Mouse (Mus musculus) left cerebral cortex, adult 9 months (tissue): ENCODE data around the gene Gnb1l.

Experiments used
- DNase-seq, 2 experiments: peaks; one replicate each; pipeline ENCODE4 v3.0.0; 2022; ENCODE audit warnings: low spot score in 2 of 2

Gene Gnb1l

DNA sequence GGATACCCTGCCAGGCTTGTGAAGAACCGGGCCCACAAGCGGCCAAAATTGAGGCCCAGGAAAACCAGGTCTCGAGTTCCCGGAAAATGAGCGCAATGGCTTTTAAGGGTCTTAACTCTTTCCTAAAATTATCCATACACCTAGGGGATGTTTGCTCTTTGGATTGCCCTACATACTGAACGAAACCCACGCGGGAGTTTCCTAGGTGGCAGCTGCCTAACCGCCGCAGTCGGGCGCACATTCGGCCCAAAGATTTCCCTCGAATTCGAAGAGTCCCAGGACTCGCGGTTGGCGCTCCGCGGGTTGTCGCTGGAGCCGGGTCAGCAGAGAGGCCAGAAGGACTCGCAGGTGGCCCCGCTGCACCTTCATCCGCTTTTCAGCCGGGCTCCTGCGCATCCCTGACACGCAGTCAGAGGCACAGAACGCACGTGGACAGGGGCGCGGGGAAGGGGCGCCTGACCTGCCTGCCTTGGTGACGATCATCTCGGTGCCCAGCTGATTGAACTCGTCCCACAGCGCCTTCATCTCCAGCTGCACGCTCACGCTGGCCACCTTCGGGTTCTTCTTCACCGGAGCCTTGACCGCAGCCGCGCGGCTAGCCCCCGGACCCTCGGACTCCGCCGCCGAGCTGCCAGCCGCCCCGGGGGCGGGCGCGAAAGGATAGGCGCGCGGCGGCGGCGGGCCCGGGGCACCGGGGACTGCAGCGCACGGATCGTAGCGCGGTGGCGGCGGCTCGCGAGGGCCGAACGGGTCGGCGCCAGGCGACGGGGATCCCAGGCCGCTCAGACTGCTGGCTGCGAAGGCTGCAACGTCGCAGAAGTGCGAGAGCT is 87.8 kb downstream of the Gnb1l start:
- no peak for DNase-seq

GRCm38 (mm10) chr16:18586906-18587546 is 88.5 kb downstream of the Gnb1l start:
- DNase-seq: no peak

GRCm38 (mm10) chr16:18587847-18588737 is 89.6 kb downstream of the Gnb1l start:
- no peak for DNase-seq

DNA sequence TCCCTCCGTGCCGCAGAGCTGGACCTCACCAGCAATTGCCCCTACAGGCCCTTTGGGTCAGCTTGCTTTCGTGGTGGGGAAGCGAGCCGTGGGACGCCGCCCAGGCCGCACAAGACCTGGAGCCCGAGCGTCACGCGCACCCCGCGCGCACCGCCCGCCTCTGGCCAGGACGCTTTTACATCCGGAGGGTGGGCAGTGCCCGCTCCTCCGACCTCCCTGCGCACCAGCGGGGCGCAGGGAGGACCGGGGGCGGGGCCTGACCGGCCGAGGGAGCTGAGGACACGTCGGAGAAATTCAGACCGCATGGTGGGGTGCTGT is 90.2 kb downstream of the Gnb1l start:
- no peak for DNase-seq

GRCm38 (mm10) chr16:18589080-18589621 is 90.6 kb downstream of the Gnb1l start:
- DNase-seq: no peak

- no peak for DNase-seq
These were observed 91.6 kb downstream of the Gnb1l start, which contains the start of gene Tbx1 for GRCm38 (mm10) chr16:18589804-18590790. Tbx1 (minus strand) TSS chr16:18590671.

DNA sequence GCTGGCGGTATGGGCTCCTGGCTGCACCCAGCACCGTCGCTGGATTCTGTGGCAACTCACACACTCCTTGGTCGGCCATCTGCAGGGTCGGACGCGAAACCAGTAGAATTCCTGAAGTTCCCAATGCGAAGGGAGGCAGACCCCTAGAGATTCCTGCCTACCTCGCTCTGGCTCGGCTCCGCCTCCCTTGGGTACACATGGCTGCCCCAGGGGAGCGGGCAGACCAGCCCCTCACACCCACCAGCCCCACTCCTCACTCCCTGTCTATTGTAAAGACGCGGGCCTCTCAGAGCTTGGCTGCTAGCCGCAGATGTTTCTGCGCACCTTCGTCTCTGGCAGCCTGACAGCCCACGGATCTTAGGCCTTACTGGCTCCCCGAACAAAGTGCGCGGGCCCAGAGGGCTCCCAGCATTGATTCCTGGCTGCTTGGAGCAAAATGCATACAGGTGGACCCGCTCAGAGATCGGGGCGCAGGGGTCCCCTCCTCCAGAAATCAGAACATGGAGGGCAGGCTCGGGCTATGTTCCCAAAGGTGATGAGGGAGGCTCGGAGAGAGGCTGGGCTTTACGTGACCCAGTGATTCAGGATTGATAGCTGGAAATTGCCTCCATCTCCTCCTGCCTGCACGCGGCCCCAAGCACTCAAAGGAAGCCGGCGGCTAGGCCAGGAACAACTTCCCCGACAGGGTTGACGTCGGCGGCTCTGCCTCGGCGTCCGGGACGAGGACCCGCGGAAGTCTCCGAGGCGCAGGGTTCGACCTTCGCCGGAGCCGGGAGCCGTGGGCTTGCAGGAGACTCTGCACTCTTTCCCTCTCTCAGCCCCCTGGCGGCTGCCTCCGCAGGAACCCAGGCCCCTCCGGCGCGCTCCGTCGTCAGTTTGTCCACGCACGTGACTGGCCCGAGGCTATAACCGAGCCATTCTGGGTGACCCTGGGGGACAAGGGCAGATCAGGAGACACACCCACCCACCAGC is 92.8 kb downstream of the Gnb1l start:
- no peak for DNase-seq

- DNase-seq: no peak
These were observed 95.4 kb downstream of the Gnb1l start for GRCm38 (mm10) chr16:18593930-18594329.

DNA sequence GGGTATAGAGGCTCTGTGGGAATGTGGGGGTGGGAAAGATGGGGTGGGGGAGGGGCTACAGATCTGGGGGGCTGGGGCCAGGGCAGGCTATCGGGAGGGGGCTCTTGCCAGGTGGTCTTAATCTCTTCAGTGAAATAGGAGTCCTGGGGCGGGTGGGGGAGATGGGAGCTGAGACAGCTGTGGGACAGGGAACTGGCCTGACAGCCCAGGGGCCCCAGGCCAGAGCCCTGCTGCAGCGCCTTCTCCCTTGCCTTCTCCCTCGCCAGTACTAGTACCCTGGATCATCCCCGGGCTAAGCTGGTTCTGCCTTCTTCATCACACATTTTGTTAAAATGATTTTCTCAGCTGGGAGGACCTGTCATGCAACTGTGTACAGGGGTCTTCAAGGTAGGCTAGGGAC is 97.7 kb downstream of the Gnb1l start:
- DNase-seq: no peak

DNA sequence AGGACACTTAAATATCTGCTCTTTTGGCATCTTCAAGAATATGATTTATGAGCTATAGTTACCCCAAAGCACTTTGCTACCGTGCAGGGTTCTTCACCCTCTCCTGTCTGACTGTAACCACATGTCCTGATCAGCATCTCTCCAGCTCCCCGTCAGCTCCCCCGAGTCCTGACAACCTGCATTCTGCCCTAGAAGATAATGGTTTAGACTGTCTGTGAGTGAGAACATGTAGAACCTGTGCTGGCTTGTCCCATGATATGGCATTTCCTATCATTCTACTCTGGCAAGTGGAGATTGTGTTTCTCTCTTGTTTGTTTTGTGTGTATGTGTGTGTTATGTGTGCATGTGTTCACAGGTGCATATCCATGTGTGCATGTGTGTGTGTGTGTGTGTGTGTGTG is 99.5 kb downstream of the Gnb1l start:
- DNase-seq: no peak

DNA sequence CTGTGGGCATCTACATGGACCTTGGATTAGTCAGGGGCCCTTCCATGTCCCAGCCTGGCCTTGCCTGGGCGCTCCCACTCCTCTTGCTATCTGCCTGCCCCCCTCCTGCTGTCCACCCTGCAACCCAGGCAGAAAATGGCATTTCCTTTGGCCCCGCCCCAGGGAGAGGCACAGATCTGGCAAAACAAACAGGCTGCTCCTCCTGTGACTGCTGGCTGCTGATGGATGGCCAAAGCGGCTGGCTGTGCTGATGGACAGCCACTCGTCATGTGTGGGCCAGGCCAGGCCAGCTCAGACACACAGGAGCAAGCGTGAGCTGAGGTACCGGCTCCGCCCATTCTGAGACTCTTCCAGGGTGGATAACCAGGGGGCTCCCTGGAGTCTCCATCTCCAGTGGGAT is 102.9 kb downstream of the Gnb1l start:
- DNase-seq: no peak

DNA sequence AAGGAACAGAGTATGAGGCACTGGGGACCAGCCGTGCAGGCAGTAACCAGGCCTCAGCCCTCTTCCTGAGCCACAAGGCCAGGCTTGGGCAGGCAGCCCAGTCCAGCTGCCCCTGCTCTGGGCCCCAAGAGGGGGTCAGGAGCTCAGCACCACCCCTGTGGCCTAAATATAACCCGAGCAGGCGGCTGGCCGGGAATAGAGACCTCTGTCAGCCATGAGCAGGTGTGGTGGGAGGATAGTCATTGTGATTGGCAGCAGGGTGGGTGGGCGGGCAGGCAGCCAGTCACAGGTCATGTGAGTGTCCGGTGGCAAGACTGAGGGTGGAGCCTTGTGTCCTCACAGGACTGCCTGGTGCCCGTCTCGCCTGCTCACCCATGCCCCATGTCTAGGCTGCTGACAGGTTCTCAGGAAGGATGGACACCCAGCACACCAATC is 105.8 kb downstream of the Gnb1l start:
- no peak for DNase-seq

DNA sequence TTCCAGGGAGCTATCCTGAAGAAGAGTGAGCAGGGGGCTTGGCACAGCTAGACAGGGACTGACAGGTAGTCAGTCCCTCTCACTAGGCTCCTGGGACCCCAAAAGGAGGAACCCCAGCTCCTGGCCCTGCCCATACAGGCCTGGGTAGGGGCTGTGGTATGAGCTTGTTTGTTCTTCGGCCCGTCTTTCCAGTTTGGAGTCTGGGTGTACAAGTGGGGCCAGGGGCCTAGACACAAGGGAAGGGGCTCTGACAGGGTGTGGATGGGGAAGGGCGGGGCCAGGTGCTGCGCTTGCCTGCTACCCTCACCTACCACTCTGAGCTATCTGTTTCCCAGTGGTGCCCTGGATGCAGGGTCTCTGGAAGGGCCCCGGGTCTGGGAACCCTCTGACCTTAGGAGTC is 107.2 kb downstream of the Gnb1l start:
- no peak for DNase-seq

GRCm38 (mm10) chr16:18608226-18608625 is 109.7 kb downstream of the Gnb1l start:
- no peak for DNase-seq

- DNase-seq: no peak
These were observed 110.6 kb downstream of the Gnb1l start for GRCm38 (mm10) chr16:18609099-18609498.

DNA sequence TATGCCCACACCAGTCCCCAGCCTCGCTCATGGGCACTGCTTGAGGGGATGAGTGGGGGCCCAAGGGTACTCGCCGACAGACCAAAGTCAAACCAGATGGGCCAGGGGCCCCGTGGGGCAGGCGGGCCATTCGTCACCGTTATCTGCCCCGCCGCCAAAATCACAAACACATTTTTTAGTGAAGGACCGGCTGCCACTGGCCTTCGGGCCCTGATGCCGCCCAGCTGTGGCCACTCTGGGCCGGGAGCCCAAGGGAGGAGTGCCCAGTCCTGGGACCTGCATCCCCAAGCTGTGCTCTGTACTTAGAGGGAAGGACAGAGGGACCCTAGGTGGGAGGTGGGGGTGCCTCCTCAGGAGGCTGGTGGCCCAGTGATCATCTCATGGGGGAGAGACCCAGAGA is 113.2 kb downstream of the Gnb1l start:
- no peak for DNase-seq

DNA sequence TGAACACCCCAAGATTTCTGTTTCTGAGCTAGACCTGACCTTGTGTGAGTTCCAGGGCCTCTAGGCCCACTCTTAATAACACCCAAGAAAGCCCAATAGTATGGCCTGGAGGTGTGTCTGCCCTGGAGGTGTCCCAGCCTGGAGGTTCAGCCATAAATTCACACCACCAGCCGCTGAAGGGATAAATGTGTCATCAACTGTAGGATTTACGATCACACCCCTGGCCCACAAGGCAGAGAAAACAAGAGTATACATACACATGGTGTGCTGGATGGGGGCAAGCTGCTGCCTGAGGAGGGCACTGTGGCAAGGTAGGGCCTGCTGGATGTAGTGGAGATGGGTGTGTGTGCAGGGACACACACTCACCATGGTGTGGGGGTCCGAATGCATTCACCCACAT is 114.8 kb downstream of the Gnb1l start:
- no peak for DNase-seq
